Mouse (Mus musculus): ENCODE measurements around the gene B430305J03Rik. TPM values are rescaled to one million over a fixed set of nuclear protein-coding genes. Genes with fewer than 3 reads are reported as not detected.

B430305J03Rik gene
- total and polyA plus RNA-seq, 2 experiments from 2014 or later = 0.04 TPM; not detected in 1

GRCm38 (mm10) chr3:61395382-61395781 is 29.6 kb upstream of the B430305J03Rik start:
- DNase-seq (ENCODE audit: low spot score) (no peak), ATAC-seq (ENCODE audit: insufficient read depth, low read depth) (no peak)
- TF ChIP-seq CTCF (IDR thresholded peaks at IDR 0.05; ENCODE audit: low read depth) = no peak
- TF ChIP-seq EP300 (IDR thresholded peaks at IDR 0.05; ENCODE audit: low read depth) = no peak
- no peak overlapping the region for H3K4me2 ChIP-seq (ENCODE audit: low read depth, low read length)
- no peaks in the 10 kb centered on the region for H3K36me3 ChIP-seq (replicated peaks; ENCODE audit: control insufficient read depth, insufficient read depth, low read length)
- H3K4me1 ChIP-seq (ENCODE audit: control insufficient read depth, insufficient read depth) = no peaks in the 10 kb centered on the region
- no peaks in the 10 kb centered on the region for H3K9me3 ChIP-seq (replicated peaks; ENCODE audit: control insufficient read depth, low read length)
- no peak overlapping the region for H3K9ac ChIP-seq (replicated peaks; ENCODE audit: low read depth, low read length)
- WGBS = 75% methylated on average over 3 of the region's 3 CpGs
- H3K27me3 ChIP-seq (ENCODE audit: control insufficient read depth, insufficient read depth, low read length) = no peaks in the 10 kb centered on the region
- H3K27ac ChIP-seq (ENCODE audit: low read depth) = no peak overlapping the region
- no peak overlapping the region for H3K4me3 ChIP-seq (ENCODE audit: low read depth, low read length)

GRCm38 (mm10) chr3:61393520-61393919 is 27.8 kb upstream of the B430305J03Rik start:
- Histone ChIP-seq H3K36me3 (replicated peaks; ENCODE audit: control insufficient read depth, insufficient read depth, low read length) (no peaks in the 10 kb centered on the region), H3K9me3 (replicated peaks; ENCODE audit: control insufficient read depth, low read length) (no peaks in the 10 kb centered on the region), H3K9ac (replicated peaks; ENCODE audit: low read depth, low read length) (no peak overlapping the region), H3K4me1 (ENCODE audit: control insufficient read depth, insufficient read depth) (no peaks in the 10 kb centered on the region), H3K4me3 (ENCODE audit: low read depth, low read length) (no peak overlapping the region), H3K4me2 (ENCODE audit: low read depth, low read length) (no peak overlapping the region), H3K27me3 (ENCODE audit: control insufficient read depth, insufficient read depth, low read length) (no peaks in the 10 kb centered on the region), H3K27ac (ENCODE audit: low read depth) (no peak overlapping the region)
- DNase-seq (ENCODE audit: low spot score) = no peak
- ATAC-seq (ENCODE audit: insufficient read depth, low read depth) = no peak
- TF ChIP-seq CTCF (IDR thresholded peaks at IDR 0.05; ENCODE audit: low read depth) = no peak
- no peak for TF ChIP-seq EP300 (IDR thresholded peaks at IDR 0.05; ENCODE audit: low read depth)
- WGBS = 60% methylated on average over 3 of the region's 3 CpGs

- H3K9ac ChIP-seq (replicated peaks; ENCODE audit: low read depth, low read length) = no peak overlapping the region
- no peaks in the 10 kb centered on the region for H3K9me3 ChIP-seq (replicated peaks; ENCODE audit: control insufficient read depth, low read length)
- no peak overlapping the region for H3K4me2 ChIP-seq (ENCODE audit: low read depth, low read length)
- WGBS = 95% methylated on average over 1 of the region's 1 CpGs
- H3K4me3 ChIP-seq (ENCODE audit: low read depth, low read length) = no peak overlapping the region
- H3K36me3 ChIP-seq (replicated peaks; ENCODE audit: control insufficient read depth, insufficient read depth, low read length) = no peaks in the 10 kb centered on the region
- no peaks in the 10 kb centered on the region for H3K4me1 ChIP-seq (ENCODE audit: control insufficient read depth, insufficient read depth)
- DNase-seq (ENCODE audit: low spot score) (no peak), ATAC-seq (ENCODE audit: insufficient read depth, low read depth) (no peak)
- no peak overlapping the region for H3K27ac ChIP-seq (ENCODE audit: low read depth)
- TF ChIP-seq CTCF (IDR thresholded peaks at IDR 0.05; ENCODE audit: low read depth) = no peak
- no peak for TF ChIP-seq EP300 (IDR thresholded peaks at IDR 0.05; ENCODE audit: low read depth)
- H3K27me3 ChIP-seq (ENCODE audit: control insufficient read depth, insufficient read depth, low read length) = no peaks in the 10 kb centered on the region
These were observed 27.1 kb upstream of the B430305J03Rik start for GRCm38 (mm10) chr3:61392881-61393280.

GRCm38 (mm10) chr3:61391564-61391963 is 25.8 kb upstream of the B430305J03Rik start:
- Histone ChIP-seq H3K9ac (replicated peaks; ENCODE audit: low read depth, low read length) (no peak overlapping the region), H3K4me1 (ENCODE audit: control insufficient read depth, insufficient read depth) (no peaks in the 10 kb centered on the region), H3K27me3 (ENCODE audit: control insufficient read depth, insufficient read depth, low read length) (no peaks in the 10 kb centered on the region), H3K27ac (ENCODE audit: low read depth) (no peak overlapping the region), H3K36me3 (replicated peaks; ENCODE audit: control insufficient read depth, insufficient read depth, low read length) (no peaks in the 10 kb centered on the region), H3K4me3 (ENCODE audit: low read depth, low read length) (no peak overlapping the region), H3K4me2 (ENCODE audit: low read depth, low read length) (no peak overlapping the region), H3K9me3 (replicated peaks; ENCODE audit: control insufficient read depth, low read length) (no peaks in the 10 kb centered on the region)
- TF ChIP-seq CTCF (IDR thresholded peaks at IDR 0.05; ENCODE audit: low read depth) = no peak
- no peak for TF ChIP-seq EP300 (IDR thresholded peaks at IDR 0.05; ENCODE audit: low read depth)
- peak; percentile 36 for DNase-seq (ENCODE audit: low spot score)
- no peak for ATAC-seq (ENCODE audit: insufficient read depth, low read depth)
- WGBS = 44% methylated on average over 4 of the region's 4 CpGs

- H3K27me3 ChIP-seq (ENCODE audit: control insufficient read depth, insufficient read depth, low read length) = no peaks in the 10 kb centered on the region
- DNase-seq (ENCODE audit: low spot score) = no peak
- no peaks in the 10 kb centered on the region for H3K9me3 ChIP-seq (replicated peaks; ENCODE audit: control insufficient read depth, low read length)
- H3K9ac ChIP-seq (replicated peaks; ENCODE audit: low read depth, low read length) = no peak overlapping the region
- no peak for TF ChIP-seq CTCF (IDR thresholded peaks at IDR 0.05; ENCODE audit: low read depth)
- no peak for ATAC-seq (ENCODE audit: insufficient read depth, low read depth)
- no peak overlapping the region for H3K4me2 ChIP-seq (ENCODE audit: low read depth, low read length)
- H3K27ac ChIP-seq (ENCODE audit: low read depth) = no peak overlapping the region
- no peak overlapping the region for H3K4me3 ChIP-seq (ENCODE audit: low read depth, low read length)
- H3K36me3 ChIP-seq (replicated peaks; ENCODE audit: control insufficient read depth, insufficient read depth, low read length) = no peaks in the 10 kb centered on the region
- no peaks in the 10 kb centered on the region for H3K4me1 ChIP-seq (ENCODE audit: control insufficient read depth, insufficient read depth)
- 62% methylated on average over 4 of the region's 4 CpGs for WGBS
These were observed 20.6 kb upstream of the B430305J03Rik start for GRCm38 (mm10) chr3:61386368-61386767.

GRCm38 (mm10) chr3:61376001-61376400 is 10.2 kb upstream of the B430305J03Rik start:
- no peak overlapping the region for H3K9ac ChIP-seq (replicated peaks; ENCODE audit: low read depth, low read length)
- H3K4me2 ChIP-seq (ENCODE audit: low read depth, low read length) = no peak overlapping the region
- no peak overlapping the region for H3K4me3 ChIP-seq (ENCODE audit: low read depth, low read length)
- 83% methylated on average over 8 of the region's 8 CpGs for WGBS
- DNase-seq (ENCODE audit: low spot score) (no peak), ATAC-seq (ENCODE audit: insufficient read depth, low read depth) (no peak)
- H3K27ac ChIP-seq (ENCODE audit: low read depth) = no peak overlapping the region
- H3K27me3 ChIP-seq (ENCODE audit: control insufficient read depth, insufficient read depth, low read length) = no peaks in the 10 kb centered on the region
- no peaks in the 10 kb centered on the region for H3K9me3 ChIP-seq (replicated peaks; ENCODE audit: control insufficient read depth, low read length)
- no peaks in the 10 kb centered on the region for H3K4me1 ChIP-seq (ENCODE audit: control insufficient read depth, insufficient read depth)
- no peak for TF ChIP-seq CTCF (IDR thresholded peaks at IDR 0.05; ENCODE audit: low read depth)
- no peak for TF ChIP-seq EP300 (IDR thresholded peaks at IDR 0.05; ENCODE audit: low read depth)
- no peaks in the 10 kb centered on the region for H3K36me3 ChIP-seq (replicated peaks; ENCODE audit: control insufficient read depth, insufficient read depth, low read length)
